ENCODE assay signal across 8 mouse cellular contexts in genomic region chr1:151177937-151178271, GRCm38 (mm10). TPM values are rescaled to one million over a fixed set of nuclear protein-coding genes. Genes with fewer than 3 reads are reported as not detected.
DNase-seq lines count a peak whose midpoint lies in the region; ATAC-seq and TF ChIP-seq lines count a peak whose summit lies in the region.

No protein-coding gene starts in this region.

- 0 out of 2 replicates have a peak overlapping the region, but pooled peaks have one; percentile 48 for H3K27ac ChIP-seq in heart, embryonic 13.5 days (replicated peaks)
- peak overlapping the region; percentile 81 for H3K27ac ChIP-seq in ES-E14 (ENCODE audit: insufficient read depth, low read depth, low read length, poor library complexity, severe bottlenecking)
- H3K27ac ChIP-seq in heart, embryonic 16.5 days (ENCODE audit: low read length), result no peak overlapping the region; the same call in 1 of the 2 replicates
- no peak overlapping the region for H3K27ac ChIP-seq in lung, embryonic 16.5 days (ENCODE audit: low read length)

- H3K4me3 ChIP-seq in heart, embryonic 13.5 days, result peak overlapping the region; percentile 35
- peak overlapping the region; percentile 57 to 70 for H3K4me3 ChIP-seq in ES-E14 (ENCODE audit: insufficient read depth in 1 of 2, low read depth in 1 of 2, low read length in 2 of 2, poor library complexity in 1 of 2, severe bottlenecking in 1 of 2)
- peak overlapping the region; percentile 21; the same call in 1 of the 2 replicates for H3K4me3 ChIP-seq in heart, embryonic 16.5 days (ENCODE audit: low read length)
- peak overlapping the region; percentile 30; the same call in 1 of the 2 replicates for H3K4me3 ChIP-seq in lung, embryonic 16.5 days (ENCODE audit: low read length)

- H3K4me2 ChIP-seq in heart, embryonic 13.5 days, result peak overlapping the region; percentile 60
- H3K4me2 ChIP-seq in heart, embryonic 16.5 days (ENCODE audit: low read depth, low read length), result peak overlapping the region; percentile 50
- peak overlapping the region; percentile 51 for H3K4me2 ChIP-seq in lung, embryonic 16.5 days (ENCODE audit: low read depth, low read length)

- no peaks in the 10 kb centered on the region for H3K27me3 ChIP-seq in heart, embryonic 13.5 days (replicated peaks)
- H3K27me3 ChIP-seq in heart, embryonic 16.5 days (ENCODE audit: control insufficient read depth, insufficient read depth, low read length), result no peaks in the 10 kb centered on the region
- no peaks in the 10 kb centered on the region for H3K27me3 ChIP-seq in lung, embryonic 16.5 days (ENCODE audit: control insufficient read depth, insufficient read depth, low read depth, low read length)

- in situ Hi-C loops in ES-E14 (cut with MboI; ENCODE audit: low sequenced_read_pairs in 2 of 2, unreplicated experiment in 2 of 2), result no loop called here

- intact Hi-C loops in heart, postnatal 36 days (cut with DNase I), result loop anchor here (5.0 kb wide), 1 partner anchor 164 kb away; the partner anchor contains the start of gene Ivns1abp

- H3K4me1 ChIP-seq in heart, embryonic 13.5 days, result peaks cover 20% of the 10 kb centered on the region
- H3K4me1 ChIP-seq in ES-E14 (ENCODE audit: control insufficient read depth in 2 of 2, insufficient read depth in 2 of 2, low read length in 2 of 2, poor library complexity in 1 of 2), result peaks cover 0 to 3% of the 10 kb centered on the region in 2 experiments; a peak in 1 of 4 replicates
- 0 out of 2 replicates have a peak, but pooled peaks cover 3% of the 10 kb centered on the region for H3K4me1 ChIP-seq in heart, embryonic 16.5 days (ENCODE audit: control insufficient read depth, insufficient read depth, low read length)
- H3K4me1 ChIP-seq in lung, embryonic 16.5 days (replicated peaks; ENCODE audit: control insufficient read depth, insufficient read depth, low read length), result no peaks in the 10 kb centered on the region

- ATAC-seq in heart, embryonic 13.5 days (ENCODE audit: extremely low read depth, insufficient number of reproducible peaks, low FRiP score, low TSS enrichment), result no peak
- peak; percentile 25; the same call in 1 of the 2 replicates for ATAC-seq in heart, embryonic 16.5 days (replicated peaks; ENCODE audit: extremely low read depth, insufficient read depth, low FRiP score)
- ATAC-seq in lung, embryonic 16.5 days (ENCODE audit: low read depth), result no peak

- H3K9me3 ChIP-seq in heart, embryonic 13.5 days, result no peaks in the 10 kb centered on the region
- H3K9me3 ChIP-seq in ES-E14 (ENCODE audit: control insufficient read depth, insufficient read depth, low read depth, low read length), result no peaks in the 10 kb centered on the region
- no peaks in the 10 kb centered on the region for H3K9me3 ChIP-seq in heart, embryonic 16.5 days (replicated peaks; ENCODE audit: control insufficient read depth, low read length)
- no peaks in the 10 kb centered on the region for H3K9me3 ChIP-seq in lung, embryonic 16.5 days (ENCODE audit: control insufficient read depth, low read length)

- WGBS in heart, embryonic 13.5 days, result 30% methylated on average over 4 of the region's 4 CpGs
- WGBS in heart, embryonic 16.5 days, result 33% methylated on average over 4 of the region's 4 CpGs
- whole genome bisulfite sequencing in lung, embryonic 16.5 days, result 9% methylated on average over 4 of the region's 4 CpGs

- DNase-seq in heart, postnatal 36 days, result no peak
- DNase-seq in ES-E14 (ENCODE audit: low read depth, low spot score), result no peak
- no peak for DNase-seq in frontal cortex, postnatal 36 days (ENCODE audit: low spot score in 2 of 2)
- DNase-seq in urinary bladder, postnatal 4 days (ENCODE audit: low spot score in 2 of 2), result no peak
- no peak for DNase-seq in spleen, postnatal 14 days (ENCODE audit: low spot score in 2 of 2)

- peak overlapping the region; percentile 33; the same call in 1 of the 2 replicates for H3K9ac ChIP-seq in heart, embryonic 13.5 days
- peak overlapping the region; percentile 63; the same call in 1 of the 2 replicates for H3K9ac ChIP-seq in ES-E14 (ENCODE audit: insufficient read depth, low read depth, low read length, poor library complexity, severe bottlenecking)
- H3K9ac ChIP-seq in heart, embryonic 16.5 days (ENCODE audit: low read length), result no peak overlapping the region
- H3K9ac ChIP-seq in lung, embryonic 16.5 days (ENCODE audit: low read length), result no peak overlapping the region

- H3K36me3 ChIP-seq in heart, embryonic 13.5 days, result no peaks in the 10 kb centered on the region
- H3K36me3 ChIP-seq in ES-E14 (ENCODE audit: control insufficient read depth, insufficient read depth, low read length, poor library complexity, severe bottlenecking), result no peaks in the 10 kb centered on the region
- H3K36me3 ChIP-seq in heart, embryonic 16.5 days (ENCODE audit: control insufficient read depth, insufficient read depth), result no peaks in the 10 kb centered on the region
- no peaks in the 10 kb centered on the region for H3K36me3 ChIP-seq in lung, embryonic 16.5 days (ENCODE audit: control insufficient read depth, insufficient read depth, low read length)

TF ChIP-seq in ES-E14, 5 proteins besides CTCF, POLR2A, EP300 and RAD21:
- TF ChIP-seq CHD2 (IDR thresholded peaks at IDR 0.05; ENCODE audit: low read depth, low read length) (no peak), HCFC1 (IDR thresholded peaks at IDR 0.05; ENCODE audit: borderline replicate concordance, insufficient read depth, low read length) (no peak), ZC3H11A (IDR thresholded peaks at IDR 0.05; ENCODE audit: borderline replicate concordance, low read depth, low read length) (no peak), MAFK (IDR thresholded peaks at IDR 0.05; ENCODE audit: insufficient read depth, low read depth, low read length) (no peak), ZNF384 (IDR thresholded peaks at IDR 0.05; ENCODE audit: low read depth, low read length) (no peak)

RNA-seq across cellular contexts. Expression of gene Gm47985, which starts 4.4 kb away (rescaled TPM):
- 0.69 and 2.6 TPM in 2 replicates for polyA plus RNA-seq in heart, embryonic 13.5 days (2015; fragmentation: Nextera tagmentation; extraction: Ambion mirVana)
- total RNA-seq in heart, postnatal 36 days (2021), result under 1 TPM; 0.39 to 0.84 TPM
- total RNA-seq in ES-E14 (2012; rRNA removed), result 0.37 TPM in 1 of 2 replicates, not detected in the other
- polyA plus RNA-seq in heart, embryonic 16.5 days (2015; fragmentation: Nextera tagmentation; extraction: Ambion mirVana), result 0.14 and 0.28 TPM in 2 replicates
- polyA plus RNA-seq in lung, embryonic 16.5 days (2015; fragmentation: Nextera tagmentation; extraction: Ambion mirVana), result 0.11 TPM in 1 of 2 replicates, not detected in the other

RNA-seq across cellular contexts. Expression of gene Gm8947, which starts 14.3 kb away (rescaled TPM):
- polyA plus RNA-seq in heart, embryonic 13.5 days (2015; fragmentation: Nextera tagmentation; extraction: Ambion mirVana), result 0.17 and 0.37 TPM in 2 replicates
- not detected for total RNA-seq in heart, postnatal 36 days (2021)
- total RNA-seq in ES-E14 (2012; rRNA removed), result 0.49 and 0.58 TPM in 2 replicates
- polyA plus RNA-seq in heart, embryonic 16.5 days (2015; fragmentation: Nextera tagmentation; extraction: Ambion mirVana), result not detected in 2 replicates
- not detected in 2 replicates for polyA plus RNA-seq in lung, embryonic 16.5 days (2015; fragmentation: Nextera tagmentation; extraction: Ambion mirVana)

RNA-seq across cellular contexts. Expression of gene Gm47995, which starts 20.3 kb away (rescaled TPM):
- not detected in 2 replicates for polyA plus RNA-seq in heart, embryonic 13.5 days (2015; fragmentation: Nextera tagmentation; extraction: Ambion mirVana)
- not detected for total RNA-seq in heart, postnatal 36 days (2021)
- 1.3 and 1.7 TPM in 2 replicates for total RNA-seq in ES-E14 (2012; rRNA removed)
- not detected in 2 replicates for polyA plus RNA-seq in heart, embryonic 16.5 days (2015; fragmentation: Nextera tagmentation; extraction: Ambion mirVana)
- polyA plus RNA-seq in lung, embryonic 16.5 days (2015; fragmentation: Nextera tagmentation; extraction: Ambion mirVana), result not detected in 2 replicates

RNA-seq across cellular contexts. Expression of gene 3110040M04Rik, which starts 26.0 kb away (rescaled TPM):
- 0.18 TPM in 1 of 2 replicates, not detected in the other for polyA plus RNA-seq in heart, embryonic 13.5 days (2015; fragmentation: Nextera tagmentation; extraction: Ambion mirVana)
- not detected for total RNA-seq in heart, postnatal 36 days (2021)
- 0.58 and 0.62 TPM in 2 replicates for total RNA-seq in ES-E14 (2012; rRNA removed)
- not detected in 2 replicates for polyA plus RNA-seq in heart, embryonic 16.5 days (2015; fragmentation: Nextera tagmentation; extraction: Ambion mirVana)
- not detected in 2 replicates for polyA plus RNA-seq in lung, embryonic 16.5 days (2015; fragmentation: Nextera tagmentation; extraction: Ambion mirVana)

RNA-seq across cellular contexts. Expression of gene Gm47996, which starts 32.0 kb away (rescaled TPM):
- not detected in 2 replicates for polyA plus RNA-seq in heart, embryonic 13.5 days (2015; fragmentation: Nextera tagmentation; extraction: Ambion mirVana)
- total RNA-seq in heart, postnatal 36 days (2021), result not detected
- total RNA-seq in ES-E14 (2012; rRNA removed), result 0.40 and 1.2 TPM in 2 replicates
- not detected in 2 replicates for polyA plus RNA-seq in heart, embryonic 16.5 days (2015; fragmentation: Nextera tagmentation; extraction: Ambion mirVana)
- not detected in 2 replicates for polyA plus RNA-seq in lung, embryonic 16.5 days (2015; fragmentation: Nextera tagmentation; extraction: Ambion mirVana)

Comparison
In these comparisons a context has a peak if more than half of its experiments do, and no peak if none do; other contexts are left out.
1. H3K27ac ChIP-seq: peak in heart, embryonic 13.5 days (single experiment) and ES-E14 (single experiment); none in heart, embryonic 16.5 days (single experiment) and lung, embryonic 16.5 days (single experiment).
2. H3K9ac ChIP-seq: peak in heart, embryonic 13.5 days (single experiment) and ES-E14 (single experiment); none in heart, embryonic 16.5 days (single experiment) and lung, embryonic 16.5 days (single experiment).
3. Peak in every context shown above with its lines, with median percentiles within 50 percentile points of each other: H3K4me2 ChIP-seq and H3K4me3 ChIP-seq.